8 mouse cellular contexts compared by ENCODE assay signal in genomic region chr8:95888285-95889136, GRCm38 (mm10). TPM values are rescaled to one million over a fixed set of nuclear protein-coding genes. Genes with fewer than 3 reads are reported as not detected.
DNase-seq lines count a peak whose midpoint lies in the region; ATAC-seq lines count a peak whose summit lies in the region.

Got2 (minus strand) TSS chr8:95888547.

- H3K36me3 ChIP-seq in hindbrain, embryonic 12.5 days, result no peaks in the 10 kb centered on the region

- H3K9ac ChIP-seq in hindbrain, embryonic 12.5 days, result peak within 1 kb of the TSS; percentile 80

- no peaks in the 10 kb centered on the region for H3K9me3 ChIP-seq in hindbrain, embryonic 12.5 days (replicated peaks)

- H3K27me3 ChIP-seq in hindbrain, embryonic 12.5 days, result no peaks in the 10 kb centered on the region

- peak within 1 kb of the TSS; percentile 88 for H3K27ac ChIP-seq in hindbrain, embryonic 12.5 days

- WGBS in hindbrain, embryonic 12.5 days, result 8% methylated on average over 31 of the region's 31 CpGs

- ATAC-seq in hindbrain, embryonic 12.5 days (ENCODE audit: low FRiP score), result peak; percentile 92

- peaks cover 15% of the 10 kb centered on the region for H3K4me1 ChIP-seq in hindbrain, embryonic 12.5 days

- DNase-seq in Muller cell, postnatal 12 days (ENCODE audit: inconsistent ontology term), result peak; percentile 93
- DNase-seq in cerebellum, adult 9-11 months, result peak; percentile 91
- DNase-seq in frontal cortex, postnatal 10 days (ENCODE audit: low spot score in 2 of 2), result peak; percentile 81 to 89
- DNase-seq in layer of hippocampus, postnatal 14 days (ENCODE audit: low spot score in 2 of 2), result peak; percentile 91 to 92
- peak; percentile 92 for DNase-seq in lung, postnatal 14 days
- peak; percentile 96 for DNase-seq in retina, adult 2 months (ENCODE audit: low read depth, low spot score)
- peak; percentile 88 to 90 for DNase-seq in thymus, postnatal 36 days

- H3K4me2 ChIP-seq in hindbrain, embryonic 12.5 days (replicated peaks), result peak within 1 kb of the TSS; percentile 63

- H3K4me3 ChIP-seq in hindbrain, embryonic 12.5 days, result peak within 1 kb of the TSS; percentile 90

RNA-seq across cellular contexts. Expression of gene Got2, which starts in this region (rescaled TPM):
- polyA plus RNA-seq in hindbrain, embryonic 12.5 days (2016; fragmentation: Nextera tagmentation; extraction: Ambion mirVana), result 162 and 164 TPM in 2 replicates
- total RNA-seq in layer of hippocampus, postnatal 14 days (2021), result 100 to 1,000 TPM; 237 to 247 TPM

Comparison
In these comparisons a context has a peak if more than half of its experiments do, and no peak if none do; other contexts are left out.
1. Peak in every context shown above with its lines: DNase-seq, ATAC-seq, H3K4me3 ChIP-seq and H3K27ac ChIP-seq.